Mouse (Mus musculus) activated CD4-positive, CD25-positive, alpha-beta regulatory T cell, adult 4 months (primary cell): ENCODE measurements around the gene Rasgef1c. TPM values are rescaled to one million over a fixed set of nuclear protein-coding genes. Genes with fewer than 3 reads are reported as not detected.

Experiments
- ATAC-seq: one replicate; pipeline ENCODE4 v1.8.0; 2017
- polyA plus RNA-seq, 2 experiments: library from polyadenylated mRNA; unstranded; fragments of 100-300 nt; shearing (Covaris generic); gene quantifications; one replicate each; pipeline ENCODE4 v1.2.1; 2017

The Rasgef1c gene
- polyA plus RNA-seq, 2 experiments from 2014 or later = 0.50 TPM; not detected in 1

DNA sequence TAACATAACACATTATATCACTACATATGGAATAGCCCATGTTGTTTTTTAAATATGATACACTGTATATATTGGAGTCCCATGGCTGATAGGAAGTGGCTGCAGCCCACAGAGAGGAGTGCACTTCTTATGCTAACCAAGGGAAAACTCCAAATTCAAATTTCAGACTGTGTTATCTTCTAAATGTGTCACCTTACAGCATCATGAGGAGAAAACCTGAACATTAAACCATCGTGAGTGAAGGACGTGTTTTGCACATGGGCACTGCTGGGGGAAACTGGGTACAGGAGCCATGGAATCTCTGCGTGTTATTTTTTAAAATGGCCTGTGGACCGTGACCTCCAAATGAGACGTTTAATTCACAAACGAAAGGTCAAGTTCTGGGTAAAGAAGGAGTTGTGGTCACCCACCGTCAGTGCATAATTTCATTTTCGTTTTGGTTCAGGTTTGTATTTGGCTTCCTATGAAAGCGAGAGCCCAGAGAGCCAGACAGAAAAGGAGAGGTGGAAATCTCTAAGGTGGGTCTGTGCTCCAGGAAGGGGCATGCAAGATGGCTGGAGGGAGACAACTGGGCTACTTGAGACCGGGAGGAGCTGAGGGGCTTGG lies 76.4 kb downstream of the Rasgef1c start:
- ATAC-seq = peak; percentile 43

DNA sequence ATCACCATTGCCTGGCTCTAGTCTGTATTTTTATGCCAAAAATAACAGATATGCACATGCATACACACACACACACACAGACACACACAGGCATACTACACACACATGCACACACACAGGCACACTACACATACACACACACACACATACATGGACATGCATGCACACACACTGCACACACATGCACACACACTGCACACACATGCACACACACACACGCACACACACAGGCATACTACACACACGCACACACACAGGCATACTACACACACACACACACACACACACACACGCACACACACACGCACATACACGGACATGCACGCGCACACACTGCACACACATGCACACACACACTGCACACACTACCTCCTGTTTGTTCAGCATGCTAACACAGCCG lies 77.3 kb downstream of the Rasgef1c start:
- no peak for ATAC-seq

DNA sequence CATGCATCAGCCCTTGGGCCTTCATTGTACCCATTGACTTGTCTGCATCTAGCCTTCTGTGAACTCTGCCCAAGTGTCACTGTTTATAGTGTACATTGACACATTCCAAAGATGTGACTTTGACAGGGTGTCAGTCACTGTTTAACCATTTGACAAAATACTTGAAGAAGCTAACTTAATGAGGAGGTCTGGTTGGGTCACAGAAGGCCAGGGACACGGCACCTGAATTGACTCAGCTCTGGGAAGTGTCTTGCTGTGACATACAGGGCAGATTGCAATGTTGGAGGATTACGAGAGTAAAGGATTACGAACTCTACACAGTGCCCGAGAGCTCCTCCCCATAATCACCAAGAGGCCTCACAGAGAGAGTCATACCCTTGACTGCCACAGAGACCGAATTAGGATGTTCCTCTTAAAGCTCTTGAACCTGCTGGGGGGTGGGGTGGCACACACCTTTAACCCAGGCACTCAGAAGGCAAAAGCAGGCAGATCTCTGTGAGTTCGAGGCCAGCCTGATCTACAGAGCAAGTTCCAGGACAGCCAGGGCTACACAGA lies 79.1 kb downstream of the Rasgef1c start:
- no peak for ATAC-seq

DNA sequence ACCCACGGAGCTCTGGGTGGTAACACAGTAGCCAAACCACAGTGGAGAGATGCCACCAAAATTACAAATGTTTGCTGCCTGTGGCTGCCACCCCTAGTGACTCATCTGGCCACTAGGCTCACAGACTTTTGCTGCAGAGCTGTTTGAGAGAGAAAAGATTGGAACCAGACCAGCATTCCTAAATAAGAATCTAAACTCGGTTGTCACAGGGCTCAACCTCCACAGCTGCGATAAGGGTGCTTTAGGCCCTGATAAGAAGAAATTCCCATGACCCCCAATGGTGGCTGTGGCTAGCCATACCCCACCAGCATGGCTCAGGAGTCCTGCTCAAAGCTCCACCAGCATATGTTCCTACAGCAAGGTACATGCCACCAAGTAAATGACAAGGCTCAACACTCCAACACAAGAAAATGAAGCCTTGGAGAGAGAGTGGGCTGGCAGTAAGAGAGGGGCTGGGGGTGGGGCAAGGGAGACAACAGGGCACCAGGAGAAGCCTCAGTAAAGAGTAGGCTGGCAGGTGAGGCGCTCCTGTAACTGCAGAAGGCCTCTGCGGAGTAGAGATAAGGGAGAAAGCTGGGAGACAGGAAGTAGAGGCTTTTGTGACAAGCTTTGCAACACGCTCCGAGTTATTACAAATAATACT lies 79.8 kb downstream of the Rasgef1c start:
- no peak for ATAC-seq

DNA sequence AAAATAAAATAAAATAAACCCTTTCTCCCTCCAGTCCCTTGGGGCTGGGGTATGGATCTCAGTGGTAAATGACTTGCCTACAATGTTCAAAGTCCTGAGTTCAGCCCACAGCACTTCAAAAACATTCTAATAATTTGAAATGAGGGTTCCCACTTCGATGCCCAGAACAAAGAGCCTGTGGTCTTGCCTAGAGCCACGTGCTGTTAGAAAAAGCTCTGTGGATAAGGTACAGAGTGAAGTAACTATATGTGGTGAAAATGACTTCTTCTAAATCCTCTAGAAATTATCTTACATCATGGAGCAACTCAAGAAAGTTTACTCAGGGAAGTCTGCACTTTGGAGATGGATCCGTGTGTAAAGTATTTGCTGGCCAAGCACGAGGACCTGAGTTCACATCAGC lies 80.5 kb downstream of the Rasgef1c start:
- ATAC-seq = no peak

DNA sequence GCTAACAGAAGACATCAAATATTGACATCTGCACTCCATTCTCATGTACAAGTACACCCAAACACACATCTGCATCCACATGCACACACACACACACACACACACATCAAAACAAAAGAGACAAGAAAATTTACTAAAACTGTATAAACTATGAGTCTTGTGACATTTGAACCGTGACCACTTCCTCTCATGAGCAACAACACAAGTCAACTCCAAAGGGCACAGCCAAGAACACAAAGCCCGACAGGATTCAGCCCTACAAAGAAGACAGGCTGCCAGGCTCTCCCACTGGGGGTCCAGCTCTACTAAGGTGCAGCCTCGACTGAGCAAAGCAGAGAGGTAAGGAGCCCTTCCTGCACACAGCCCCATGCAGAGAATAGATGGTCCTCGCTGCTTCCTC lies 81.2 kb downstream of the Rasgef1c start:
- ATAC-seq = peak; percentile 60

DNA sequence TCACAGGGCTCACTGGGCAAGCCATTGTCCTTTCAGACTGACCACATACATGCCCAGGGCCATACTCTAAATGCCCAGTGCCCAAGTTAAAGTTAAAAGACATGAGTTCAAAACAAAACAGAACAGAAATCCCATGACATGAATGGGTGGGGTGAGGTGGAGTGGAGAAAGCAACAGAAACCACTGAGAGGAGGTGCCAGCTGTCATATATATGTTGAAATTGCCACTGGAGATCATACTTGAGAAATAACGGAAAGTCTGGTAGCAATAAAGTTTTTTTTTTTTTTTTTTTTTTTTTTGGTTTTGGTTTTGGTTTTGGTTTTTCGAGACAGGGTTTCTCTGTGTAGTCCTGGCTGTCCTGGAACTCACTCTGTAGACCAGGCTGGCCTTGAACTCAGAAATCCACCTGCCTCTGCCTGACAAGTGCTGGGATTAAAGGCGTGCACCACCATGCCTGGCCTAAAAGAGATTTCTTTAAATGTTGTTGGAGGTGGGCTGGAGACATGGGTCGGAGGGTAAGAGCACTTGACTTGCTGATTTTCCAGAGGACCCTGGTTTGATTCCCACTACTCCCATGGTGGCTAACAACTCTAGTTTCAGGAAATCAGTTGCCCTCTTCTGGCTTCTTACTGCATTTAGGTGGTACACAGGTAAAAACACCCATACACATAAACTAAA lies 82.4 kb downstream of the Rasgef1c start:
- ATAC-seq = peak; percentile 53

DNA sequence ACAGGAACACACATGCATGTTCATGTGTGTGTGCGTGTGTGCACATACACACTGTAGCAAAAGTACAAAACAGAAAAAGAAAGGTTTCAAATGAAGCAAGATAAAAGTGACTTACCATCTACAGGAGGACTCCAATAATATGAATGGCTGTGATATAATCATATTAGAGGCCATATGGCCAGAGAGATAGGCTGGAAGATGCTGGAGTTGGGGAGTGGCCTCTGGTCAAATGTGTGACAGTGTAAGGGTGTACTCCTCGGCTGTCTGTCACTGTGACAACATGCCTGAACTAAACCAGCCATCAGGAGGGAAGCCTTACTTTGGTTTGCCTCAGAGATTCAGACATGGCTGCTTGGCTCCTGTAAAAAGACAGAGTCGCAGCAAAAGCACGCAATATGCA lies 83.4 kb downstream of the Rasgef1c start:
- ATAC-seq = no peak

DNA sequence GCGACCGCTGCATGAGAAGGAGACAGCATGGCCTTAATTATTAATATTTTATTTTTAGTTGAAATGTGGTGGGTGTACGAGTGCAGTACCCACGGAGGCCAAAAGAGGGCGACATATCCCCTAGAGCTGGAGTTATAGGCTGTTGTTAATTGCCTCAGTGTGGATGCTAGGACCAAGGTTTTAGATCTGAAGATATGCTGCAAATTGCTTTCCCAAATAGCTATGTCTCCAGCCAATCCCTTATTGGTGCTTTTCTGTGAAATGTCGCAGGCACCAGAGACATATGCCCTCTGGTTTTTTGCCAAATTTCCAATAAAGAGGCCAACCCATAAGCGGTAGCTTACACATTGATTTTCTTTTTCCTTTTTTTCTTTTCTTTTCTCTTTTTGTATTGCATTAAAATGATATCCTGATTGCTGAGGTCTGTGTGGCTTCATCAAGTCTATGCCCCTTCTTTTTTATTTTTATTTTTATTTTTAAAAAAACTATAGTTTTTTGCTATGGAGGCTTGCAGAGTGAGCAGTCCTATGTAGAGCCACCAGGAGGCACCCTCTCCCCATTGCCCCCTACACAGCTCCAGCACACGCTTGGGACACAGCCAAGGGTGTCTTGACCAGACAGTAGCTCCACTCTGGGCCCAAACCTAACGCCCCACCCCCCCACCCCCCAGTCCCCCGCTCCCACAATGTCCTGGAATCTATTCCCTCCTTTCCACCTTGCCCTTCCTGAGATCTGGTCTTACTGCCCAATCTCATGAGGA lies 84.8 kb downstream of the Rasgef1c start:
- no peak for ATAC-seq

DNA sequence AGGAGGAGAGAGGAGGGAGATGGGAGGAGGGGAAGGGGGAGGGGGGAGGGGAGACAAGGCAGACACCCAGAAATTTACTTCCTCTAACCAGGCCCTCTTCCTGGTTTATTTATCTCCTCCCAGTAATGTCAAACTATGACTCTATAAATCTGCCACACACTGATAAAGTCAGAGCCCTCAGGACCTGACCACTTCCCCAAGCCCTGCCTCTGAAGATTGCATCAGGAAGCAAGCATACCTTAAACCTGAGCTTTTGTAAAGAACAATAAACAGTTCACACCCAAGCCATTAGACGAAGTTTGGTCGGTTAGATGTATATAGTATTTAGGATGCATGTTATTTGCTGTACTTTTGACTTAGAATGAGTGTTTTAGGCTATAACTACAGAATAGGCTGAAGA lies 92.9 kb downstream of the Rasgef1c start:
- peak; percentile 54 for ATAC-seq

DNA sequence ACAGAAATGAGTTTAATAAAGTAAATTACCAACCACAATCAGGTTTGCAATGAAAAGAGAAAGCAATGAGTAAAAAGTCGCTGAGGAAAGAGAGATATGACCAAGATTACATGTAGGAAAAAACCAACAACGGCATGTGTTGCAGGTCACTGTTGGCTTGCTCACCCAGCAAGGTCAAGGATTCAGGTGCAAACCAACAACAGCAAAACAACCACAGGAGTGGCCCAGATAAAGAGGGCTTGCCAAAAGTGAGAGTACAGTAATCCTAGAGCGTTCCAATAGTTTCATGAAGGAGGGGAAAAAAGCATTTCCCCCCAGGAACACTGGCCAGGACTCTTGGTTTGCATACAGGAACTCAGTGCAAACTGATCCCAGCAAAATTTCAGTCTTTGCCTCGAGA lies 94.8 kb downstream of the Rasgef1c start:
- ATAC-seq = no peak

DNA sequence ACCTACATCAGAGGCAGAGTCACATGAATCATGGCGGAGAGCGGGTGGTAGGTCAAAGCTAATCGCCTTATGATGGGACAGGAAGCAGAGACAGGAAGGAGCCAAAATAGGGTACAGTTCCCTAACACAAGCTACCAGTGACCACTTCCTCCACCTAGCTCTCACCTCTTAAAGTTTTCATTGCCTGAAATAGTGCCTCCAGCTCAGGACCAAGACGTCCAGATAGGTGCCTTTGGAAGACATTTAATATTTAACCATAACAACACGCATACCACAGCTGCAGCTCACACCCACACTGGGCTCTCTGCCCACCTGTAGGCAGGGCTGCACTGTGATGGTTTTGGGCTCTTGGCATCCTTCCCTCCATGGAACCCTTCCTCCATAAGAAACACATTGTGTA lies 95.7 kb downstream of the Rasgef1c start:
- peak; percentile 40 for ATAC-seq

DNA sequence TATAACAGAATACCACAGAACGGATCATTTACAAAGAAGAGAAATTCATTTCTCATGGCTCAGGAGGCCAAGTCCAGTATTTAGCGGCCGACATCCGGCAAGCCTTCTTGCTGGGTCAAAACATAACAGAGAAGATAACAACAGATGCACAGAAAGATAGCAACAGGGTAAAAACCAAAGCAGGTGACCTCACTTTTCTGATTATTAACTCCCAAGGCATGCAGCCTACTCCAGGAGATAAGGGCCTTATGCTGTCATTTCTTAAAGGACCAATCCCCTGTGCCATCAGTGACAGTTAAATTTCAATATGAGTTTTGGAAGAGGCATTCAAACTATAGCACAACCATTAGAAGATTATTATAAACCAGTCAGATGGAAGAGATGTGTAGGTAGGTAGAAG lies 101.2 kb downstream of the Rasgef1c start:
- ATAC-seq = no peak

DNA sequence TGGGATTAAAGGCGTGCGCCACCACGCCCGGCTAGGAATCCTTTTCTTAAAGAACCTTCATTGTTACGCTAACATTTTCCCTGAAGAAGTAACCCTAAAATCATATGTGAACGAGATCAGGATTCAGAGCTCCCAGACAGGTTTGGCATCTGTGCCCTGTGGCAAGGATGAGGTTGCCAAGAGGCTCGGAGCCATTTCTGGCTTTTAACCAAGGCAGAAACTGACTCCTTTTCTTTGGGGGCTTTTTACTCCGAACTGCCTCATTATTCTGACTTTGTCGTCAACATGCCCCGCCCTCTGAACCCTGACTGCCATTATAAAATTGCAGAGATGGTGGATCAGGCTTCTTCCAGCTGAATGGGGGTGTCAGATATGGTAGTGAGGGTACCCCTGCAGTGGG lies 106.1 kb downstream of the Rasgef1c start:
- no peak for ATAC-seq

DNA sequence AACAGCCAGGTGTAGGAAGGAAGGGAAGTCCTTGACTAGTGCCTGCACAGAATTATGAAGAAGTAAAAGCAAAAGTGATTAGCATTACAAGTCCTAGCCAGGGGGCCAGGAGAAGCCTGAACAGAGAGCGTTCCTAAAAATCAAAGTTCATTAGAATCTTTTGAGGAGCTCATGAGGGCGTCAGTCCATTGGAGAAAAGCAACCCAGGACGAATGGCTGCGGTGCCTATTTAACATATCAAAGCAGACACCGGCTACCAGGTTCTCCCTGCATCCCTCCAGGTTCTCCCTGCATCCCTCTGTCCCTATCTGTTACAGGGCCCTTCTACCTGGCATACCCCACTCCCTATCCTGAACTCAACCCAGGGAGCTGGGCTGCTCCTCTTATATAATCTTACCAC lies 106.6 kb downstream of the Rasgef1c start:
- no peak for ATAC-seq

DNA sequence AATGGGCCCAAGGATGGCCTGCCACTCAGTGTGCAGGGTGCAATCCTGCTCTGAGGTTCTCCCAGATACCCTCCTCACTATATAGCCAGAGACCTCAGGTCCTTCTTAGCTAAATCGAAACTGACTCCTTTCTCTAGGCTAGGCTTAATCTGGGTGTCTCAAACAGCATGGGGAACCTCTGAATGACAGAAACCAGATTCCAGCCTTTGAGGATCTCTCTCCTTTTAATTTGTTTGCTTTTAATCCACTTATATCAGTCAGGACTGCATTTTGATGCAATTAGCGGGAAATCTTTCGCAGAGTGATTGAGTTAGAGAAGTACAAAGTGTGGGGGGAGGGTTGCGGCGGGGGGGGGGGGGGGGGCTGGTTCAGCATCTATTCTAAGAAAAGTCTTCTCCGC lies 111.4 kb downstream of the Rasgef1c start:
- ATAC-seq = no peak

DNA sequence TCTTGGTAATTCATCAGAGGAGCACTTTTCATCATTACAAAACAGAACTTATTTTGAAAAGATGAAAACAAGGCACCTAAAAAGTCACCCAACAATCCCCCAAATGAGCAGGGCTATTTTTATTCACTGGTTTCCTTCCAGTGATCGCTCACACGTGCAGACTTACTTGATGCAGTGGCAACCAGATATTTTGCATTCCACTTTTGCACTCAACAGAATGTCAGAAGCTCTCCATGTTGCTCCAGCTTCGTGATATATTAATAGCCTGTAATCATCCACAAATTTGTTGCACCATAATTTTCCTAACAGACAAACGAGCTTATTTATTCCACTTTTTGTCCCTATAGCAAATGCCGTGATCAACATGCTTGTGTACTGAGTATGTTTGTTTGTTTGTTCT lies 114.9 kb downstream of the Rasgef1c start:
- no peak for ATAC-seq

DNA sequence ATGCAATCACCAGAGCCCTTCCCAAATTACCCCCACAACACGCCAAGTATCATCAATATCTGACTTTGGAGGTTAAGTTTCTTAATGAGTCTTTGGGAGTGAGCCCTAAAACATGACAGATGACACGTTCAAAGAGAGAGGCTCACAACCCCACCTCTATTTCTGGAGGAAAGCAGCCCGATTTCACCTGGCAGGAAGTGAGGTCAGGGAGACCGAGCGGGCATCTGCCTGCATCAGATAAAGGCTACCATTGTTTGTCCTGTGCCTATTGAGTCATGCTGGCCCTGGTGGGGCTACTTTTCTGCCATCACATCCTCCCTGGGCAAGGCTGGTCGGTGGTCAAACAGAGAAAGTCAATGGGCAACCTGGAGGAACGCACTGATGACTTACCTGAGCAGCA lies 115.9 kb downstream of the Rasgef1c start:
- ATAC-seq = no peak

DNA sequence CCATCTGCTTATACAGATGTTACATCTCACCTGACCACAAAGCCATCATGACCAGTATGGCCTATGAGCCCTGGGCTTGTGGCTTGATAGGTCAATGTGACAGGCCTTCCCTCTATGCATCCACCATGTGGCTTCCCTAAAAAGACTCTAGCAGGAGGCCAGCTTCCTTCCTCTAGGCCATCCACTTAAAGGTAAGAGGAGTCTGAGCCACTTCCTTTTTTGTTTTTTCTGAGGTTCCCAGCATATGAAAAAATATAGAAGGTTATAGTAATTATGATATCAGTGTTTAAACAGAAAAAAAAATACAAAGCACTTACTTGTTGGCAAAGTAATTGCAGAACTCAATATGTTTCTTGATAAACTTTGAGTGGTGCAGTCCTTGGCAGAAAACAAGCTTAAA lies 117.2 kb downstream of the Rasgef1c start:
- no peak for ATAC-seq

DNA sequence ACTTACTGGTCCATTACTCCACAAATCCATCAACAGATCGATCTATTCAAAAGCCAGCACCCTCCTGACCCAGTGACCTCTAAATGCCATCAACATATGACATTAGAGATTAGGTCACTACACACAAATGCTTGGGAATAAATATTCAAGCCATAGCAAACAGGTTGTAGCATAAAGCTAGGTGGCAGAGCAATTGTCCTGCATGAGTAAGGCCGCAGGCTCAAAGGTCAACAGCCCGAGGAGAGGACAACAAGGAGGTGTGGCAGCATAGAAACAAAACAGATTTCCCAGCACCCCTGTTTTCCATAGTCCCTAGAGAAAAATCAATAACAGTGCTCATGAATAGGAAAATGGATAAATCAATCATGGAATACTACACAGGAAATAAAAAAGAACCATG lies 120.5 kb downstream of the Rasgef1c start:
- ATAC-seq = no peak

DNA sequence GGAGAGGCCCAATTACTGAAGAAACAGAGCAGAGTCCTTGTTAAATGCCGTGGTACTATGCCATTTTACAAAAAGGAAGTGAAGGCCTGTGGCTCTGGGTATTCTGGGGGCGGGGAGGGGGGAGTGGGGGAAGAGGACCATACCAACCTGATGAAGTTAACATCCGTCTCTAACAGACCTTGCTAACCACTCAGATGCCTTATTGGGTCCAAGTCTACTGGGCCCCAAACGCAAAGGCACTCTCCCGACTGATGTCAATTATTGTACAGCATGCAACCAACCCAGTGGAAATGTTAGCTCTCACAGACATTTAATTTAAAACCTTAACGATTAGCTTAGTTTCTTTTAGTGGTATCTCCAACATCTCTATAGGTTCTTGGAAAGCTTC lies 122.8 kb downstream of the Rasgef1c start:
- peak; percentile 3 for ATAC-seq

DNA sequence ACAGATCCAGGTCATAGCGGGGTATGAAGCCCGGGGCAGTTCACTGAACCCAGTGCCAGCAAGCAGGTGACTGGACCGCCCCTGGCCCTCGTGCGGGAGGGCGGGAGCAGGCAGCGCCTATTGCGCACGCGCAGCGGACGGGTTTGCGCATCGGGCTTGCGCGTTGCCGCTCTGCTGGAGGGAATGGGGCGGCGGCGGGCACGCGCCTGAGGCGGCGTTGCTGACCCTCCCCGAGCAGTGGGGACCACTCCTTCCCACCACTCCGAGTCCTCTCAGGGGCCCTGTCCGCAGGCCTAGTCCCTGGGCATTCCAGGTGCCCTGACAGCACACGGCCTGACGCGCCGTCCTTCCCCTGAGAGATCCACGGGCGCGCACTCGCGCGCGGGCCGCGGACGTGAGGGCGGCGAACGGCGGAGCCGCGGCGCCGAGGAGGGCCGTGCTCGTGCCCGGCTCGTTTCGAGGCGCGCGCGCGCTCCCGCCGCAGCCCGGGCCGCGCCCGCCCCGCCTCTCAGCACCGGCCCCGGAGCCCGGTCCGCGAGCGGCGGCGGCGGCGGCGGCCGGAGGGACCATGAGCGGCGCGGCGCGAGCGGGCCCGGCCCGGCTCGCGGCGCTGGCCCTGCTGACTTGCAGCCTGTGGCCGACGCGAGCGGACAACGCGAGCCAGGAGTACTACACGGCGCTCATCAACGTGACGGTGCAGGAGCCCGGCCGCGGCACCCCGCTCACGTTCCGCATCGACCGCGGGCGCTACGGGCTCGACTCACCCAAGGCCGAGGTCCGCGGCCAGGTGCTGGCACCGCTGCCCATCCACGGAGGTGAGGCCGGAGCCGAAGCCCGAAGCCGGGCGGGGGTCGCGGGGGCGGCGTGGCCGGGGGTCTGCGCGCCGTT lies 123.4 kb downstream of the Rasgef1c start, which contains the start of gene Rnf130:
Gene Rnf130, plus strand, starts transcription at position 514 of the 888 bp plus-strand sequence.
- ATAC-seq = peak; percentile 76
